Mouse (Mus musculus) megakaryocyte progenitor cell, adult 5-6 weeks (primary cell): ENCODE measurements around the gene C130073F10Rik. TPM values are rescaled to one million over a fixed set of nuclear protein-coding genes. Genes with fewer than 3 reads are reported as not detected.
"Not testable (repeated sequence)": the region's sequence is repeated elsewhere in the genome, so short reads cannot be mapped to it uniquely, and the experiment has no call there.

Experiments
- ATAC-seq: replicated peaks from 2 replicates; pipeline ENCODE4 v1.8.0; 2016; ENCODE audit warnings: mild to moderate bottlenecking, moderate TSS enrichment, inconsistent platforms; ENCODE audit not compliant: poor library complexity
- total RNA-seq, 2 experiments: library from RNA; stranded (forward) in 1 of 2; stranded (reverse) in 1 of 2; fragments of 157-497, 149-512 nt in 1 of 2; fragments of 200-1000 nt in 1 of 2; gene quantifications; 2 replicates each; pipeline versions ENCODE4 v1.2.3 to v1.2.4; 2015 to 2017

The C130073F10Rik gene
- total RNA-seq (2015) (not detected in 2 replicates), total RNA-seq (2017) (not detected in 2 replicates)

GRCm38 (mm10) chr4:101893656-101894420, at the start of gene C130073F10Rik:
C130073F10Rik (minus strand) TSS chr4:101893789.
- no peak for ATAC-seq

- not testable (repeated sequence) for ATAC-seq
Observed at GRCm38 (mm10) chr4:101940107-101940506, 46.5 kb upstream of the C130073F10Rik start, which contains the start of gene Gm12794. Gm12794 (plus strand) TSS chr4:101940407.

- not testable (repeated sequence) for ATAC-seq
Observed at GRCm38 (mm10) chr4:101908821-101909220, 15.2 kb upstream of the C130073F10Rik start, which contains the start of gene Gm12800. Gm12800 (plus strand) TSS chr4:101909121.

GRCm38 (mm10) chr4:101889377-101889776, 4.2 kb downstream of the C130073F10Rik start:
- no peak for ATAC-seq

GRCm38 (mm10) chr4:101883641-101884040, 9.9 kb downstream of the C130073F10Rik start:
- no peak for ATAC-seq

GRCm38 (mm10) chr4:101875687-101876086, 17.9 kb downstream of the C130073F10Rik start:
- ATAC-seq = not testable (repeated sequence)

DNA sequence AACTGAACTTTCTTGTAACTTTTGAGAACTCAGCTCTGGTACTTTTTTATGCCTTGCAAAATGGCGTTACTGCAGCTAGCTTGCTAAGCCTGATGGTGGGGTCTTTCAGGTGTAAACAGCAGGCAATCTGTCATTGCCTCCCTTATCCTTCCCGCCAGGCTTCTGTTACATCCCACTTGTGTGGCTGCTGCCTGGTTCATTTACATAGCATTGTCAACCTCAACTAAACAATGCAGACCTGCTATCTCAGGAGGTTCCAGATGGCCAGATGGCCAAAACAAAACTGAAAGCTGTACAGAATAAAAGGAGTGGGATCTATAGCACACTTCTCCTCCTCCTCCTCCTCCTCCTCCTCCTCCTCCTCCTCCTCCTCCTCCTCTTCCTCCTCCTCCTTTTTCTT, 21.6 kb downstream of the C130073F10Rik start:
- ATAC-seq = not testable (repeated sequence)

- no peak for ATAC-seq
Observed at GRCm38 (mm10) chr4:101862289-101862688, 31.3 kb downstream of the C130073F10Rik start.

DNA sequence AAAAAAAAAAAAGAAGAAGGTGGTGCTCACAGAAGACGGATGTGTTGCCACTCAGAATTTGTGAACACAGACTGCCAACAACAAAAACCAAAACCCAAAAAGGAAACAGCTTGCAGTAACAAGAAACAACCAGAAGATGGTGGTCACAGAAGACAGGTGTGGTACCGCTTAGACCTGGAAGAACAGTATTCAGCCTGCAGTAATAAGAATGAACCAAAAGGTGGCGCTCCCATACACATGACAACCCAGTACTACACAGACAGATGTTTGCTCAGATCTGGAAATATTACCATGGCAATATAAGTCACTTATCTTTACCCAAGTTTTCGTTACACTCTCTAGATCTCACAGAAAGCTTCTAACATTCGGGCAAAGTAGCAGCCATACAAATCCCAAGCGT, 32.7 kb downstream of the C130073F10Rik start:
- peak; percentile 68 for ATAC-seq

DNA sequence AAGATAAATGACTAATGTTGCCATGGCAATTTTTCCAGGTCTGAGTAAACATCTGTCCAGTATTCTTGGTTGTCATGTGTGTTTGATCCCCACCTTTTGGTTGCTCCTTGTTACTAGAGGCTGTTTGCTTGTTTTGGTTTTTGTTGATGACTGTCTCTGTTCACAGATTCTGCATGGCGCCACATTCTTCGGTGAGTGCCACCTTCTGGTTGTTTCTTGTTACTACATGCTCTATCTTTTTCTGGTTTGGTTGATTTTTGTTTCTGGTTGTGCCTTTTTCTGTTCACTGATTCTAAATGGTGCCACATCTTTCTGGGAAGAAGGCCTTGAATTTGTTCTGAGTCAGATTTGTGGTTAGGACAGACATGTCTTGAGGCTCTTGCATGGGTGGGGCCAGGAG, 42.7 kb downstream of the C130073F10Rik start:
- ATAC-seq = no peak

DNA sequence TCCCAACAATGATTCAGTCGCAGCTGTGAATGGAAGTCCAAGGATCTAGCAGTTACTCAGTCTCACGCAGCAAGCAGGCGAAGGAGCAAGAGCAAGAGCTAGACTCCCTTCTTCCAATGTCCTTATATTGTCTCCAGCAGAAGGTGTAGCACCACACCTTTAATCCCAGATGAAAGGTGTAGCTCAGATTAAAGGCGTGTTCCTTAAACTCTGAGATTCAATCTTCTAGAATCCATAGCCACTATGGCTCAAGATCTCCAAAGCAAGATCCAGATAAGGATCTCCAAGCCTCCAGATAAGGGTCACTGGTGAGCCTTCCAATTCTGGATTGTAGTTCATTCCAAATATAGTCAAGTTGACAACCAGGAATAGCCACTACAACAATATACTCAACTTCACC, 49.7 kb downstream of the C130073F10Rik start, which contains the start of gene B020004J07Rik:
B020004J07Rik (minus strand) TSS at position 101 of the 400 bp plus-strand sequence.
- ATAC-seq = not testable (repeated sequence)

Other genes with a start within 250 kb of the C130073F10Rik start
- gene Leprot, start 246.1 kb downstream of the C130073F10Rik start, total RNA-seq (2015) = 35.8 and 37.3 TPM in 2 replicates
- 47.9 and 60.3 TPM in 2 replicates for gene Leprot, start 246.1 kb downstream of the C130073F10Rik start, total RNA-seq (2017)
- 0.91 TPM in 1 of 2 replicates, not detected in the other for gene Lepr, start 176.4 kb downstream of the C130073F10Rik start, total RNA-seq (2015)
- 0.04 TPM in 1 of 2 replicates, not detected in the other for gene Lepr, start 176.4 kb downstream of the C130073F10Rik start, total RNA-seq (2017)
- not detected in 2 replicates for gene B020004J07Rik, start 49.8 kb downstream of the C130073F10Rik start, total RNA-seq (2015)
- gene B020004J07Rik, start 49.8 kb downstream of the C130073F10Rik start, total RNA-seq (2017) = not detected in 2 replicates
- not detected in 2 replicates for gene Gm12800, start 15.3 kb upstream of the C130073F10Rik start, total RNA-seq (2015)
- not detected in 2 replicates for gene Gm12800, start 15.3 kb upstream of the C130073F10Rik start, total RNA-seq (2017)
- not detected in 2 replicates for gene Gm12794, start 46.6 kb upstream of the C130073F10Rik start, total RNA-seq (2015)
- gene Gm12794, start 46.6 kb upstream of the C130073F10Rik start, total RNA-seq (2017) = not detected in 2 replicates
- not detected in 2 replicates for gene Gm12790, start 87.3 kb upstream of the C130073F10Rik start, total RNA-seq (2015)
- gene Gm12790, start 87.3 kb upstream of the C130073F10Rik start, total RNA-seq (2017) = not detected in 2 replicates
- gene Gm12789, start 92.8 kb upstream of the C130073F10Rik start, total RNA-seq (2015) = not detected in 2 replicates
- not detected in 2 replicates for gene Gm12789, start 92.8 kb upstream of the C130073F10Rik start, total RNA-seq (2017)
- 16.1 and 22.6 TPM in 2 replicates for gene Pde4b, start 193.8 kb upstream of the C130073F10Rik start, total RNA-seq (2015)
- gene Pde4b, start 193.8 kb upstream of the C130073F10Rik start, total RNA-seq (2017) = 14.4 and 19.2 TPM in 2 replicates